8 mouse cellular contexts compared by ENCODE assay signal in genomic region chr13:3358996-3359750, GRCm38 (mm10).
DNase-seq lines count a peak whose midpoint lies in the region; ATAC-seq and TF ChIP-seq lines count a peak whose summit lies in the region.

No protein-coding gene starts in this region.

- peak overlapping the region; percentile 46; the same call in 1 of the 2 replicates for H3K4me3 ChIP-seq in liver, adult 2 months (ENCODE audit: insufficient read depth, low read depth, low read length)
- peak overlapping the region; percentile 57 for H3K4me3 ChIP-seq in limb, embryonic 10.5 days
- peak overlapping the region; percentile 45 for H3K4me3 ChIP-seq in neural tube, embryonic 11.5 days (ENCODE audit: low read depth, low read length)

- DNase-seq in liver, adult 2 months (ENCODE audit: extremely low read depth, low read depth, low spot score): no peak
- no peak for DNase-seq in liver
- peak; percentile 46 for DNase-seq in embryo, embryonic 10.5 days (ENCODE audit: low spot score)
- DNase-seq in heart, postnatal 4 days: peak; percentile 6
- peak; percentile 58 for DNase-seq in limb, embryonic 10.5 days (ENCODE audit: low spot score)
- peak; percentile 20 for DNase-seq in neural tube, embryonic 11.5 days (ENCODE audit: low spot score)
- no peak for DNase-seq in layer of hippocampus, adult 11-12 months (ENCODE audit: low spot score)

- no peak overlapping the region for H3K9ac ChIP-seq in liver, adult 2 months (ENCODE audit: low read depth, low read length)
- H3K9ac ChIP-seq in neural tube, embryonic 11.5 days (ENCODE audit: low read length): no peak overlapping the region

- ATAC-seq in neural tube, embryonic 11.5 days (ENCODE audit: insufficient read depth, low FRiP score, low TSS enrichment): no peak; the same call in 1 of the 2 replicates
- no peak for ATAC-seq in CD4-positive, CD25-positive, alpha-beta regulatory T cell, adult 4 months

- no peaks in the 10 kb centered on the region for H3K79me2 ChIP-seq in liver, adult 2 months (ENCODE audit: control insufficient read depth, insufficient read depth, low read length)

- no peak for TF ChIP-seq CTCF in liver, adult 2 months (IDR thresholded peaks at IDR 0.05; ENCODE audit: low read depth, low read length)

- no peaks in the 10 kb centered on the region for H3K36me3 ChIP-seq in liver, adult 2 months (ENCODE audit: control insufficient read depth, insufficient read depth, low read length)
- no peaks in the 10 kb centered on the region for H3K36me3 ChIP-seq in limb, embryonic 10.5 days
- no peaks in the 10 kb centered on the region for H3K36me3 ChIP-seq in neural tube, embryonic 11.5 days (ENCODE audit: control insufficient read depth, insufficient read depth, low read length)

- peaks cover 11% of the 10 kb centered on the region for H3K4me1 ChIP-seq in liver, adult 2 months (ENCODE audit: control insufficient read depth, insufficient read depth, low read length)
- peaks cover 33% of the 10 kb centered on the region for H3K4me1 ChIP-seq in limb, embryonic 10.5 days
- 0 out of 2 replicates have a peak, but pooled peaks cover 2% of the 10 kb centered on the region for H3K4me1 ChIP-seq in neural tube, embryonic 11.5 days (ENCODE audit: control insufficient read depth, insufficient read depth, low read length)

- TF ChIP-seq POLR2A in liver, adult 2 months (IDR thresholded peaks at IDR 0.05; ENCODE audit: extremely low read depth, insufficient read depth, low read length): no peak

- peak overlapping the region; percentile 85 for H3K4me2 ChIP-seq in neural tube, embryonic 11.5 days (ENCODE audit: low read depth)

- WGBS in liver, adult 2 months: under 1% methylated on average over 41 of the region's 41 CpGs
- WGBS in limb, embryonic 10.5 days: 1% methylated on average over 41 of the region's 41 CpGs
- WGBS in neural tube, embryonic 11.5 days: under 1% methylated on average over 41 of the region's 41 CpGs

- peaks cover 17% of the 10 kb centered on the region for H3K27me3 ChIP-seq in liver, adult 2 months (ENCODE audit: control insufficient read depth, insufficient read depth, low read length)
- peaks cover 51% of the 10 kb centered on the region for H3K27me3 ChIP-seq in limb, embryonic 10.5 days (ENCODE audit: low read depth, poor library complexity, severe bottlenecking)
- peaks cover 38% of the 10 kb centered on the region for H3K27me3 ChIP-seq in neural tube, embryonic 11.5 days (ENCODE audit: control insufficient read depth, insufficient read depth, low read length)

- H3K9me3 ChIP-seq in limb, embryonic 10.5 days (replicated peaks): no peaks in the 10 kb centered on the region
- no peaks in the 10 kb centered on the region for H3K9me3 ChIP-seq in neural tube, embryonic 11.5 days (ENCODE audit: control insufficient read depth, low read length)

- no peak overlapping the region for H3K27ac ChIP-seq in liver, adult 2 months (replicated peaks; ENCODE audit: insufficient read depth, low read depth, low read length)
- no peak overlapping the region for H3K27ac ChIP-seq in limb, embryonic 10.5 days
- no peak overlapping the region for H3K27ac ChIP-seq in neural tube, embryonic 11.5 days (ENCODE audit: low read depth, low read length)

Comparison
In these comparisons a context has a peak if more than half of its experiments do, and no peak if none do; other contexts are left out.
1. DNase-seq: peak in embryo, embryonic 10.5 days (single experiment), heart, postnatal 4 days (single experiment), limb, embryonic 10.5 days (single experiment) and neural tube, embryonic 11.5 days (single experiment); none in liver, adult 2 months (single experiment), liver (single experiment) and layer of hippocampus, adult 11-12 months (single experiment).
2. Peak in every context shown above with its lines, with median percentiles within 50 percentile points of each other: H3K4me3 ChIP-seq.